Mouse (Mus musculus): ENCODE data around the gene Mat2a.
A peak's percentile ranks its signal among the peaks of the same experiment; 100 is the strongest.

The Mat2a gene

DNA sequence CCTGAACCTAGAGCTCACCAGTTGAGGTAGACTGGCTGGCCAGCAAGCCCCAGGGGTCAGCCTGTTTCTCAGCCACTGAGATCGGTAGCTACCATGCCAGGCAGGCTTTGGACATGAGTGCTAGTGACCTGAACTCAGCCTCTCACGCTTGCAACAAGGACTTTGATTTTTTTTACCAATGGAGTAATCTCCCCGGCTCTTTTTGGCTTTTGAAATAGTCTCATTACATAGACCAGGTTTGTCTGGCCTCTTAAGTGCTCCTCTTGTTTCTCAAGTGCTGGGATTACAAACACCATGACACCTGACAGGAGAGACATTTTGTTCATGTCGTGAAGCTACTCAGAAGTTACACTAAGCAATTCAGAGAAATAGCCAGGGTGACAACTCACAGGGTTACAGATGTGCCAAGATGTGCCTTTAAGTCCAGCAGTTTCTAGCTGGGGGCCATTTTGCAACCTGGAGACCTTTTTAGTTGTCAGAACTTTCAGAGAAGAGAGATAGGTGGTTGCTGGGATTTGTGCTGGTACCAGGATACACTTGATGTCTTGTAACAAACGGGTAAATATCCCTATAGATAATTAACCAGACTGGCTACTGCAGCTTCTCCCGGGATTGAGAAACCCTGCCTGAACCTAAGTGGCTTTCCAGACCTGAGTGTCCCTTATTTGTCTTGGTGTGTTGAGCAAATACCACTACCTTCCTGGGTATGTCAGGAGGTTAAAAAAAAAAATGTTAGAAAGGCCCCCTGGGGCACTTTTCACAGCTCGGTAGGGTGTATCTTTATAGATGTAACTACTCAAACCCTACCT, 23.2 kb downstream of the Mat2a start:
- no peak for DNase-seq (ENCODE audit: low read depth)

DNA sequence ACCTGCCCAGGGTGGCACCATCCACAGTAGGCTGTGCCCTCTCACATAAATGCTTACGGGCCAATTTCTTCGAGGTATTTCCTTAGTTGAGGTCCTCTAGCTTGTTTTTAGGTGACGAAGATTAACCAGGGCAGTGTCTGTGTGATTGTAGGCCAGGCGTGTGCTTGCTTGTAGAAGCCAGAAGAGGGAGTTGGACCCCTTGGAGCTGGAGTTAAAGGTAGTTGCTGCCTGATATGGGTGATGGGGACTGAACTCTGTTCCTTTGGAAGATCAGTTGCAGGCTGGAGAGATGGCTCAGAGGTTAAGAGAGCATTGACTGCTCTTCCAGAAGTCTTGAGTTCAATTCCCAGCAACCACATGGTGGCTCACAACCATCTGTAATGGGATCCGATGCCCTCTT, 24.2 kb downstream of the Mat2a start:
- no peak for DNase-seq (ENCODE audit: low read depth)

DNA sequence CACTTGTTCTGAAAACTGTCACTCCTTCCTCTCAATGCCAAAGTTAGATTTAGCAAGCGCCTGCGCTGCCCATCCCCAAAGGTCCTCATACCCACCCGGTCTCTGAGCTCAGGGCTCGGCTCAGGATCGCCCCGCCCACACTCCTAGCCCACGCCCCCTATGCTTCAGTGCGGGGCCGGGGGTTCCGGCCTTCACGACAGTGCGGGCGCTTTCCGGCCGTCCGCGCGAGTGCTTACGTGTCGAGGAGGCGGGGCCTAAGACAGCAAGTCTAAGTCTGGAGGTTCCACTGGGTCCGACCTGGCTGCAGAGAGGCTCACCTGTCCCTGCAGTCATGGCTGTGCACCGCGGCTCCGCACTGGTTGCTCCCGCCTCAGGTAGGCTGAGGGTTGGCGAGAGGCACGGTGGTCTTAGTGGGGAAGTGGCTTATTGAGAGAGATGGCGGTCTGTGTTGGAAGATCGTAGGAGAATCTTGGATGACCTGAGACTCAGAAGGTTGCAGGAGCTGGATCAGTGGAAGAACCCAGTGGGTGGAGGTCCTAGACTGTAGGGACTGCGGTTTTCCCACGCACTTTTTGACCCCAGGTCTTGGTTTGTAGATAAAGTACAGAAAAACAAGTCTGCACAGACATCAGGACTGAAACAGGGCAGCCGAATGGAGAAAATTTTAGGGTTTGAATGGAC, 25.1 kb downstream of the Mat2a start, which contains the start of gene Ggcx:
Ggcx (plus strand) TSS at position 233 of the 681 bp plus-strand sequence.
- DNase-seq (ENCODE audit: low read depth) = peak; percentile 82

DNA sequence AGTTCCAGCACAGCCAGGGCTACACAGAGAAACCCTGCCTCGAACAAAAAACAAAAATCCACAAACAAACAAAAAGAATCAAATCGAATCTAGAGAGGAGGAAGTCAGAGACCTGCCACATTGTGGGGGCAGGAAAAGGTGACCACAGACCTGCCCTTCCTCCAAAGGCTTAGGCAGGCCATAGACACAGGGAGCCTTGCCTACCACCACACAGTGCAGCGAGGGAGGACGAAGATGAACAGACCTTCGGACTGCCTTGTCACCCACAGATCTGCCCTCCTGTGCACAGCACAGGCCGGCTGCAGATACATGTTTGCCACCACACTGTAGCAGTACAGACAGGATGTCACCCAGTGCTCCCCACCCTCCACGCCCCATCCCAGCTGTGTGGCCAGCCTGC, 28.8 kb downstream of the Mat2a start:
- no peak for DNase-seq (ENCODE audit: low read depth)

DNA sequence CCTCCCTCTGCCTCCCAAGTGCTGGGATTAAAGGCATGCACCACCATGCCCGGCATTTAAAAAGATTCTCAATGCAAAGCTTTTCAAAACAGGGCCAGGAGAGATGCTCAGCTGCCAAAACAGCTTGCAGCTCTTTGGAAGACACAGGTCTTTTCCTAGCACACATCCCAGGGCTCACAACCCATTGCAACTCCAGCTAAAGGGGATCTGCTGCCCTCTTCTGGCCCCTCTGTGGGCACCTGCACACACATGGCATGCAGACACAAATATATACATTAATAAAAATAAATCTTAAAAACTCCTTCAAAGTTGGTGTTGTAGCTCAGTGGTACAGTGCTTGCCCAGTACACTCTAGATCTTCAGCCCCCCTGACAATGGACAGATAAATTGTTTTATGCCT, 29.4 kb downstream of the Mat2a start:
- no peak for DNase-seq (ENCODE audit: low read depth)

DNA sequence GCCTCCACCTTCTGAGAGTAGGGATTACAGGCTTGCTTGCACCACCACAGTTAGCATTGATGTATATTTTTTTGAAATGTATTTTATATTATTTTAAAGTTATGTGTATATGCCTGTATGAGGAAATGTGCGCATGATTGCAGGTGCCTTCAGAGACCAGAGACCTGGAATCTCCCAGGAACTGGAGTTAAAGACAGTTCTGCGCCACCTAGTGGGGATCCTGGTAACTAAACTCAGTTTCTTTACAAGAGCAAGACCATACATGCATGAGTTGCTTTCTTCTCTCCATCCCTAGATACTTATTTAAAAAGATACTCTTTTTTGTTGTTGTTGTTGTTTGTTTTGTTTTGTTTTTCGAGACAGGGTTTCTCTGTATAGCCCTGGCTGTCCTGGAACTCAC, 29.8 kb downstream of the Mat2a start:
- no peak for DNase-seq (ENCODE audit: low read depth)

DNA sequence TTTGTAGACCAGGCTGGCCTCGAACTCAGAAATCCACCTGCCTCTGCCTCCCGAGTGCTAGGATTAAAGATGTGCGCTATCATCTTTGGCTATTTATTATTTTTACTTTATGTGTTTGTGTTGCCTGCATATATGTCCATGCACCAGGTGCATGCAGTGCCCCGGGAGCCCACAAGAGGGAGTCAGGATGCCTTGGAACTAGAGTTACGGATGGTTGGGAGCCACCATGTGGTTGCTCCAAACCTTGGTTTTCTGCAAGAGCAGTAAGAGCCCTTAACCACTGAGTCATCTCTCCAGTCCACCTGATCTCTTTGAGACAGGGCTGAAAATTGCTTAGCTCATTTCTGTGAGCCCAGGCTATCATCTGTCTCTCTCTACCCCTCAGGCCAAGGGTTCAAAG, 32.2 kb downstream of the Mat2a start:
- DNase-seq (ENCODE audit: low read depth) = peak; percentile 83

DNA sequence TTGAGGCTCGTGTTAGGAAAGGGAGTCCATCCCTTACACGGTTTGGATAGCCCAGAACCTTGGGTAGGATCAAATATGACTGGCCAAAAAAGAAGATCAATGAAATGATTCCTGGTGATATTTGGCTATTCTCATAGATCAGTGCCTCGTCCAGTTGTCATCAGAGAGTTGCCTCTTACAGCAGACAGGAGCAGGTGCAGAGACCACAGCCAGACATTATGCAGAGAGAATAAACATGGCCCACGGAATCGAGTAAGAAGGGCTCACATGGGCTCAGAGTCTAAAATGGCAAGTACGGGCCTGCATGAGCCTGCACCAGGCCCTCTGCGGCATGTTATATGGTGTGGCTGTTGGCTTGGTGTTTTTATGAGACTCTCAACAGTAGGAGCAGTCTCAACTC, 34.0 kb downstream of the Mat2a start:
- DNase-seq (ENCODE audit: low read depth) = no peak

DNA sequence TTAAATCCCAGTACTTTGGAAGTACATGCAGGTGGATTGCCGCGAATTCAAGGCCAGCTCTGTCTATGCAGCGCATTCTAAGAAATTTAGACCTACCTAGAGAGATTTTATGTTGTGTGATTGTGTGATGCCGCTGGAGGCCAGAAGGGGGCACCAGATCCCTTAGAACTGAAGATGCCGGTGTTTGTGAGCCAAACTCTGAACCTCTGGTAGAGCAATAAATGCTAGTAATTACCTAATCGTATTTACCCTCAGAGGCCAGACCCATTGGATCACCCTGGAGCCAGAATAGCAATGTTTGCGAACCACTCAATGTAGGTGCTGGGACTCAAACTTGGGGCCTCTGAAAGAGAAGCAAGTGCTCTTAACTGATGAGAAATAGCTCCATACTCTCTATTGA, 37.5 kb downstream of the Mat2a start:
- peak; percentile 40 for DNase-seq (ENCODE audit: low read depth)

DNA sequence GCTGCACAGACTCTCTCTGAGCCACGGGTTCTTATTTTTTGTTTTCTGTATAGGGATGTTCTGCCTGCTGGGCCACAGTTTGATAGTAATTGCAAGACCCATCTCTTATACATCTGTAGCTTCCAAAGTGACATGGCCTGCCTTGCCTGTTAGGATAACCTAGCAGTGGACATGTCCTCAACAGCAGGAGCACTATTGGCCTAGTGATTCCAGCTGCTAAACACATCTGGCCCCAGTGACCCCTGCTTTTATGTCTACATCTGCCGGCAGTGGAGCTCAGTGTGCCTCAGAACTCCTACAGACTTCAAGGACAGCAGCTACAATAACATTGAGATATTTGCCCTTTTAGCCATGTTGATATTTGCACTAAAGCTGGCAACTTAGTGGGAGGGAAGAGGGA, 39.4 kb downstream of the Mat2a start:
- DNase-seq (ENCODE audit: low read depth) = no peak

DNA sequence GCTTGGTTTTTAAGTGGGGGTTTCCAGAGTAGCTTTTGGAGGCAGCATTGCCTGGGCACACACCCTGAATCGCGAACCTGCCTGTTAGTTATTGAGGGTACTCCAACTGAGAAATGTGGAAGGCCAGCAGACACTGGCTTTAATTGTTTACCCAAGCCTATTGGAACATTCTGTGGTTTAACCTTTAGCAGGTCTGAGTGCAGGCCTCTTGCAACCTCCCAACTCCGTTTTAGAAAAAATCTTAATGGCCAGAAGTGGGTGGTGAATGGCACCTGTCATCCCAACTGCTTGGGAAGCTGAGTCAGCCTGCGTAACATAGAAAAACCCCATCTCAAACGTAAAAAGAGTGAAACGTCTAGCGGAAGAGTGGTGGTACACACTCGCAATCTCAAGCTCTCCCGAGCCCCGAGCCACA, 42.5 kb downstream of the Mat2a start:
- DNase-seq (ENCODE audit: low read depth) = no peak

DNA sequence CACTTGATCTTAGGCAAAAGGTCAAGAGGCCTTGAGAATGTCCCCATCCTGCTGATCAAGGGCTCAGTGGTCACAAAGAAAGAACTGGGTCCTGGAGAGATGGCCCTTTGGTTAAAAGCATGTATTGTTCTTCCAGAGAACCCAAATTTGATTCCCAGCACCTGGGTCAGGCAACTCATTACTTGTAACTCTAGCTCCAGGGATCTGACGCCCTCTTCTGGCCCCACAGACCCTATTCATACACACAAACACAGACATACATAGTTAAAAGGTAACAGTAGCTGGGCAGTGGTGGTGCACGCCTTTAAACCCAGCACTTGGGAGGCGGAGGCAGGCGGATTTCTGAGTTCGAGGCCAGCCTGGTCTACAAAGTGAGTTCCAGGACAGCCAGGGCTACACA, 47.0 kb downstream of the Mat2a start:
- no peak for DNase-seq (ENCODE audit: low read depth)

DNA sequence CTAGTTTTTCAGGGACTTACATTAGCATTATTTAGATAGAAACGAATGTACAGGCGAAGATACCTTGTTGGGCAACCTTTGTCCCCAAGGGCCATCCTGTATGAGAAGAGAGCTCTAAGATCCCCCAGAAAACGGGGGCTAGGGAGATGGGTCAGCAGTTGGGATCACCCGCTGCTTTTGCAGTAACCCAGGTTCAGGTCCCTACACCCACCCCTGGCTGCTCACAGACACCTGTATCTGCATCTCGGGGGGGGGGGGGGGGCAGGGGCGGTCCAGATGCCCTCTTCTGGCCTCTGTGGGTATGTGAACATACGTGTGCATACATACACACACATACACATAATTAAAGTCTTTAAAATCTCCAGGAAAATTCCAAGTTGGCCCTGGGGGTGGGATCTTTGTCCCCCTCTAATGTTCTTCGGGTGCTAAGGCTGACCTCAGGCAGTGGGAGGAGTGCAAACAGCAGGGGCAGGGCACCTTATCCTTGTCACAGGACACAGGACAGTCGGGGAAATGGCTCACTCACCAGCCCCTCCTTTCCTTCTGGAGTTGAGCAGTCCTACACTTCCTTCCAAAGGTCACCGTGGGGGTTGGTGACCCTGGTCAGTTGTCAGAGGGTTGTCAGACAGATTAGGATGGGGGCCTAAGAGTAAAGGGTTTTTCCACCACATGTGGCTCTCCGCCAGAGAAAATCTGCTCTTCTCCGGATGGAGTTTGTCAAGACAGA, 48.4 kb downstream of the Mat2a start:
- DNase-seq (ENCODE audit: low read depth) = no peak

DNA sequence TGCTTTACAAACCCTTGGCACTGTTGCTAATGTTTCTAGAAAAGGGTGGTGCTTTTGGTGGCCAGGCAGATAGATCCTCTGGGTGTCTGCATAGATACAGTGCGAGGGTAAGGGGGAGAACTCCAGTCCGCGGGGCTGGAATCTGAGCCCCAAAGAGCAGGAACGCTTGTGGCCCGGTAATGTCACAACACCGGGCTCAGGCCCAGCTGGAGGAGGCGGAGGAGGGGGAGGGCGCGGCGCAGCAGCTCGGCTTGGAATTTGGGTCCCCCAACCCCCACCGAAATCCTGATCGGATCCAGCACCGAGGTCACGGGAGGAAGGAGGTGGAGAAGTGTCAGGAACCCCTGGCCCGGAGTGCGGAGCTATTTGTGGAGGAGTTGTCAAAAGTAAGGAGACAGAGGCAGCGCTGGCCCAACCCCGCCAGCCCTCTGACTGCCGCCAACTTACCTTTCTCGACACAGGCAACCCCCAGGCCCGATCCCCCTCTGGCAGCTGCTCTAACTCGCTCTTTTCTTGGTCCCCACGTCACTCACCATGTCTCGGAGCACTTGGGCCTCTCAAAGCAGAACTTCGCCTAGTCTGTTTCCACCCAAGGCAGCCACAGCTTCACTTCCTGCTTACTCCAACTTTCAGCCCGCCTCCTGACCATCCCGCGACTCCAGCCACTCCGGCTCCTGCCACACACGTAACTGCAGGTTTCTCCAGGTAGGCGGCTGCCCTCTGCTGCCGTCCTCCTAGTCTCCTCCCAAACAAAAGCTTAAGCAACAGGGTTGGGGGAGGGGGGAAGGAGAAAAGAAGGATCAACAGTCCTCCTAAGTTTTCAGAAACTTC, 49.2 kb downstream of the Mat2a start, which contains the start of gene Vamp8:
Vamp8 (minus strand) TSS at position 763 of the 831 bp plus-strand sequence.
- peak; percentile 68 for DNase-seq (ENCODE audit: low read depth)

DNA sequence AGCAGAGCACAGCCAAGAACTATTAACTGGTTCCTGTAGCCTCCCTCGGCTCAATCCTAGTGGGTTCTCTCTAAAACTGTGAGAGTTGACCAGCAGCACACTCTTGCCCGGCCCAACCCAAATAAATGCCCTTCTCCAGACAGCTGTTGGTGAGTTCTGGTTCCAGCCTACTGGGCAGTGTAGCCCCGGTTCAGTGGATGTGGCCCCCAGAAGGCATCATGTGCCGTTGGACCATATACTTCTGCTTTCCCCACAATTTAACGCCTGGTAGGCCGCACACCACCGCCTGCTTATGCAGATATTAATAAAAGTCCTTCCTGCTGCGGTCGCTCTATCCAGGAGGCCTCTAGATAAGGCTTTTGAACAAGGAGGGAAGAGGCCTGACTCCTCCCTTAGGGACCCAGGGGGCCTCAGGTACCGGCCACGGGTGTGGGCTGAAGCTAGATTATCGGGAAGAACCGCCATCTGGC, 49.9 kb downstream of the Mat2a start:
- no peak for DNase-seq (ENCODE audit: low read depth)

DNA sequence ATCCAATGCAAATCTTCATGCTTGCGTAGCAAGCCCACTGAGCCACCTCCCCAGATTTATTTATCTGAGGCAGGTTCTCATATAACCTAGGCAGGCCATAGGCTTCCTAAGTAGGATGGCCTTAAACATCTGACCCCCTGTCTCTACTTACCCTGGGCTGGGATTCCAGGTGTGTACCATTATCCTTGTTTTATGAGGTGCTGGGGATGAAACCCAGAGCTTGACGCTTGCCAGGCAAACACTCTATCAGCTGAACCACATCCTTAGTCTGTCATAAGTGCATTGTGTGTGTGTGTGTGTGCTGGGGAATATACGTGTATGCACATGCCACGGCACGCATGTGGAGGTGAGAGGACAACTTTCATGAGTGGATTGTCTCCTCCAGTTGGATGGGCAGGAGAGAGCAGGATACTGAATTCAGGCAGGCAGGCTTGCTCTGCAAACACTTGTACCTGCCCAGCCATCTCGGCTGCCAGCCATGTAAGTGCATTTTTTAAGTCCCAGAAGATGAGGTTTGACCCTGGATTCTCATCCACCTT, 50.5 kb downstream of the Mat2a start:
- DNase-seq (ENCODE audit: low read depth) = no peak

DNA sequence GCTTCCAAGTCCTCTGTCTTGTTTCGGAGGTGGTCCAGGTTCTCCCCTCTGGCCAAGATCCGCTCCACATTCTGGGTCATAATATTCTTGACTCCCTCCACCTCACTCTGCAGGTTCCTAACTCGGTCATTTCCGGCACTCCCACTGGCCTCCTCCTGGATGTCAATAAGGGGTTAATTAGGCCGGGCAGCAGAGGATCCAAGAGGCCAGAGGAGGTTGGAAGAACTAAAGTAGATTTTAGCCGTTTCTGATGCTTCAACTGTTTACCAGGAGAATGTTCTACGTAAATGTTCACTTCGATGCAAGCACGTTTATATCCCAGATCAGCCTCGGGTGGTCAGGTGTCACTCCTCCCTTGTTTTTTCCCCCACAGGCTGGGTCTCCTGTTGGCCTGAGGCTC, 51.1 kb downstream of the Mat2a start:
- no peak for DNase-seq (ENCODE audit: low read depth)

DNA sequence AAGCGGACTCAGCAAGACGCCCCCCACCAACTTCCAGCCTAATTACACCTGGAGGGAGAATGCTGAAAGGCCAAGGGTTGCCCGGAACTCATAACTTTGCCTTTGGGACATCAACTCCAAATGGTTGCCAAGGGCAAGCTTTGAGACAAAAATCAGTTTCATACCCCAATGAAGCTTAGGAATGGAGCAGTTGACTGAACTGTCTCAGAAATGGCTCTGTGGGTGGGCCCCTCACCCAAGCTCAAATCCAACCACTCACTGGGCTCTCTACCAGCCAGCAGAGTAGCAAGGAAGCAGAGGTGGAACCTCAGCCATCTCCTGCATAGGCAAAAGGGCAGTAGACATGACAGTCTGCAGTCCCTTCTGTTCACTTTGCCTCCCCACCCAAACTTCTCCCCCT, 51.5 kb downstream of the Mat2a start:
- DNase-seq (ENCODE audit: low read depth) = no peak

DNA sequence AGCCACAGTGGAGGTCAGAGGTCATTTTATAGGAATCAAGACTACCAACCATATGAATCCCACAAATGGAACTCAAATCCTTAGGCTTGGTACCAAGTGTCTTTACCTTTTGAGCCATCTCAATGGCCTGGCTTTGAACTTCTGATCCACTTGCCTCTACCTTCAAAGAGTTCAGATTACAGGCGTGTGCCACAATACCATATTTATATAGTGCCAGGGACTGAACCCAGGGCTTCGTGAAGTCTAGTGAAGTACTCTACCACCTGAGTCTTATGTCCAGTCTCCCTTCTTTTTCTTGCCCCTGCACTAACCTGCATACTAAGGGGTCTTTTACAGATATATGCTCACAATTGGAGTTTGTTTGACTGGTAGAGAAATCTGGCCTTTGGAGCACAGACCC, 52.8 kb downstream of the Mat2a start:
- no peak for DNase-seq (ENCODE audit: low read depth)

DNA sequence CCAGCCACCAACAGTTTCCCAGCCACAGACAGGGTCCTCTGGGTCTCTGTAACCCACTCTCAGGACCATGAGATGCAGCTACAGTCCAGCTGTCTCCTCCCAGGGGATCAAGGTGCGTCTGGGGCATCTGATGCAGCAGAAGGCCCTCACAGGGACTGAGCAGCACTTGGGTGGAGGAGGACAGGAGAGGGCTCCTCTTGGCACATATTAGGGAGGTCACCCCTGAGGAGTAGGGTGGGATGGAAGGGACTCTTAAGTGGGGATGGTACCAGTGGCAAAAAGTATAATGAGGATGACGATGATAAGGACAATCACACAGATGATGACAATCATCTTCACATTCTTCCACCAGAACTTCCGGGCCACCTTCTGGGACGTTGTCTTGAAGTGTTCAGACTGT, 54.1 kb downstream of the Mat2a start:
- DNase-seq (ENCODE audit: low read depth) = no peak

DNA sequence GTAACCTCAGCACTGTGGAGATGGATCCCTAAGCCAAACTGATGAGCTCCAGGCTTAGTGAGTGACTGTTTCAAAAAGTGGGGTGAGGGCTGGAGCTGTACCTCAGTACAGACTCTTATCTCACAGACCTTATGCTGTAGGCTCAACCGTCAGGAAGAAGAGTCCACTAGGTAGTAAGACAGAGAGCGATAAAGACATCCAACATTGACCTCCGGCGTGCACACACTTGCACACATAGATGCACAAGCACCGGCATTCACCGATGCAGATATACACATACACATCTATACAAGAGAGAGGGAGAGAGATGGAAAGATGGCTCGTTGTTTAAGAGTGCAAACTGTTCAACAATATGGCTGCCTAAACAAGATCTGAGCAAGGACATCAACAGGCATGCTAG, 55.4 kb downstream of the Mat2a start:
- no peak for DNase-seq (ENCODE audit: low read depth)

Measured in fibroblast of lung, adult 2 months (primary cell).